Mouse (Mus musculus): ENCODE measurements around the gene Ngly1.
A peak's percentile ranks its signal among the peaks of the same experiment; 100 is the strongest.

The Ngly1 gene

GRCm38 (mm10) chr14:16328531-16328930 is 79.5 kb downstream of the Ngly1 start:
- peak; percentile 11 to 29 for DNase-seq (ENCODE audit: inconsistent age in 2 of 2, low spot score in 1 of 2)

GRCm38 (mm10) chr14:16328959-16329480 is 79.9 kb downstream of the Ngly1 start:
- no peak for DNase-seq (ENCODE audit: inconsistent age in 2 of 2, low spot score in 1 of 2)

GRCm38 (mm10) chr14:16329756-16330155 is 80.7 kb downstream of the Ngly1 start:
- no peak for DNase-seq (ENCODE audit: inconsistent age in 2 of 2, low spot score in 1 of 2)

- DNase-seq (ENCODE audit: inconsistent age in 2 of 2, low spot score in 1 of 2): no peak
These were observed 85.2 kb downstream of the Ngly1 start for GRCm38 (mm10) chr14:16334260-16334659.

- DNase-seq (ENCODE audit: inconsistent age in 2 of 2, low spot score in 1 of 2): no peak
These were observed 86.8 kb downstream of the Ngly1 start for GRCm38 (mm10) chr14:16335835-16336417.

GRCm38 (mm10) chr14:16347505-16347904 is 98.4 kb downstream of the Ngly1 start:
- DNase-seq (ENCODE audit: inconsistent age in 2 of 2, low spot score in 1 of 2): no peak

GRCm38 (mm10) chr14:16359704-16360103 is 110.6 kb downstream of the Ngly1 start:
- no peak for DNase-seq (ENCODE audit: inconsistent age in 2 of 2, low spot score in 1 of 2)
